Mouse (Mus musculus): ENCODE measurements at regions not wholly inside any gene's neighbourhood (a gene's known extent, or its start where the extent isn't known, plus 50 kb on each side); places are given as distances from the start of the nearest gene placed in this dataset.

DNA sequence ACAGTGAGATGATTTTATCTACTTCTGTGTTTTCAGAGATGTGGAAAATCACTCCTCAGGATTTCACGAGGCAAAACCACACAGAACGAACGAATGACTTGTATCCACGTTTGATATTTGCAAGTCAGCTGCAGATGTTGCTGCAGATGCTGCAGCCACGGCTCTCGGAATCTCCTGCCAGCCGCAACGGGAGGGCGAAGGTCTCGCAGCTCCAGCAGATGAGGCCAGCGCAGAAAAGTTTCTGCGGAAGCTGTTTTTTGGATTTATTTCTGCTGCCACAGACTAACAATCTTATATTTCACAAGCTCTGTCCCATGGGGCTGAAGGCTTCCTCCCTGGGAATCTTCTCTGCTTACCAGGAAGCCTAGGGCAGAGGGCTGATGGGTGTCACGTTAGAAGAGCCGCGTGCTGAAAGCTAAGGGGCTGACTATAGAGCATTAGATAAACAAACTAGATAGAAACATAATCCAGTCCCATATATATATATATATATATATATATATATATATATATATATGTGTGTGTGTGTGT, 61.5 kb upstream of the Igfbp7 start:
- TF ChIP-seq POLR2A (IDR thresholded peaks at IDR 0.05; ENCODE audit: borderline replicate concordance, control insufficient read depth, low read depth, low read length) (no peak), CTCF (IDR thresholded peaks at IDR 0.05; ENCODE audit: control insufficient read depth, insufficient read depth, low read length) (no peak)

All from bone marrow, adult 2 months (tissue).